Mouse (Mus musculus) midbrain, embryonic 11.5 days (tissue): ENCODE results near the gene Pate4. TPM values are rescaled to one million over a fixed set of nuclear protein-coding genes. Genes with fewer than 3 reads are reported as not detected.

Experiments
- ATAC-seq: fragments of 200-750 bp; cut with Nextera tagmentation; 2 replicates; pipeline ENCODE4 v1.8.0; 2017; ENCODE audit warnings: moderate TSS enrichment, moderate library complexity; ENCODE audit not compliant: low FRiP score
- DNase-seq: peaks from one replicate; pipeline ENCODE4 v3.0.0; 2015; ENCODE audit warnings: low spot score; ENCODE audit errors: missing footprints
- H3K27ac ChIP-seq: fragments of 300-500 bp; sonication (generic); 2 replicates; pipeline ENCODE4 v1.5.1; 2014; ENCODE audit warnings: low read depth, low read length
- H3K27me3 ChIP-seq: fragments of 300-500 bp; sonication (generic); 2 replicates; pipeline ENCODE4 v1.6.1; 2014; ENCODE audit warnings: mild to moderate bottlenecking, low read length, moderate library complexity, mixed read lengths; ENCODE audit not compliant: control insufficient read depth, insufficient read depth
- H3K36me3 ChIP-seq: fragments of 300-500 bp; sonication (generic); 2 replicates; pipeline ENCODE4 v1.6.1; 2014; ENCODE audit warnings: mild to moderate bottlenecking, low read length, moderate library complexity, mixed read lengths; ENCODE audit not compliant: control insufficient read depth, insufficient read depth
- H3K4me1 ChIP-seq: fragments of 300-500 bp; sonication (generic); 2 replicates; pipeline ENCODE4 v1.6.1; 2014; ENCODE audit warnings: low read length; ENCODE audit not compliant: control insufficient read depth, insufficient read depth
- H3K4me2 ChIP-seq: fragments of 300-500 bp; sonication (generic); 2 replicates; pipeline ENCODE4 v1.6.1; 2014; ENCODE audit warnings: mild to moderate bottlenecking, moderate library complexity
- H3K4me3 ChIP-seq: fragments of 300-500 bp; sonication (generic); 2 replicates; pipeline ENCODE4 v1.5.1; 2014; ENCODE audit warnings: low read depth, low read length
- H3K9ac ChIP-seq: fragments of 300-500 bp; sonication (generic); 2 replicates; pipeline ENCODE4 v1.6.1; 2014; ENCODE audit warnings: low read length
- H3K9me3 ChIP-seq: fragments of 300-500 bp; sonication (generic); 2 replicates; pipeline ENCODE4 v1.6.1; 2016; ENCODE audit warnings: low read length; ENCODE audit not compliant: control insufficient read depth
- WGBS: fragments of 180-500 bp; shearing (Covaris S2); extraction: QIAGEN DNeasy Blood & Tissue Kit; methylation state at CpG from one replicate; pipeline ENCODE4 v1.1.7; 2014; 5-methylcytosine and 5-hydroxymethylcytosine counted together
- polyA plus RNA-seq: library from polyadenylated mRNA; unstranded; fragments of >200 nt; fragmentation: Nextera tagmentation; extraction: Ambion mirVana; gene quantifications from 2 replicates; pipeline ENCODE4 v1.2.1, GENCODE M21; 2014

Gene Pate4
- polyA plus RNA-seq, 1 experiment from 2014 or later, result not detected

- peak; percentile 73 for DNase-seq
- H3K27ac ChIP-seq, result no peak overlapping the region; the same call in 1 of the 2 replicates
- no peaks in the 10 kb centered on the region for H3K36me3 ChIP-seq
Observed at GRCm38 (mm10) chr9:35570663-35571062, 41.1 kb downstream of the Pate4 start.

GRCm38 (mm10) chr9:35569571-35570534, 41.9 kb downstream of the Pate4 start, which contains the start of the genes Pate2 and Hyls1:
Gene Pate2, plus strand, starts transcription at chr9:35570284.
Gene Hyls1, minus strand, starts transcription at chr9:35570398.
- under 1% methylated on average over 83 of the region's 86 CpGs for WGBS
- H3K4me1 ChIP-seq, result peaks cover 9% of the 10 kb centered on the region
- peak; percentile 97 for ATAC-seq
- DNase-seq, result peak; percentile 99
- H3K27me3 ChIP-seq, result peaks cover 6% of the 10 kb centered on the region; the same call in 1 of the 2 replicates
- H3K4me2 ChIP-seq, result peak within 1 kb of the TSS; percentile 70
- peak within 1 kb of the TSS; percentile 87 for H3K27ac ChIP-seq
- peak within 1 kb of the TSS; percentile 77 for H3K4me3 ChIP-seq
- H3K36me3 ChIP-seq, result peaks cover 6% of the 10 kb centered on the region; the same call in 1 of the 2 replicates
- H3K9me3 ChIP-seq, result no peaks in the 10 kb centered on the region
- H3K9ac ChIP-seq, result peak within 1 kb of the TSS; percentile 82

More at GRCm38 (mm10) chr9:35570663-35571062, 41.1 kb downstream of the Pate4 start:
- ATAC-seq, result peak; percentile 26
- H3K4me3 ChIP-seq, result peak overlapping the region; percentile 77
- H3K27me3 ChIP-seq, result peaks cover 6% of the 10 kb centered on the region; the same call in 1 of the 2 replicates
- peak overlapping the region; percentile 47 for H3K4me2 ChIP-seq
- no peaks in the 10 kb centered on the region for H3K9me3 ChIP-seq
- 8% methylated on average over 5 of the region's 5 CpGs for WGBS
- peaks cover 9% of the 10 kb centered on the region for H3K4me1 ChIP-seq
- peak overlapping the region; percentile 82 for H3K9ac ChIP-seq

GRCm38 (mm10) chr9:35567995-35568394, 43.7 kb downstream of the Pate4 start:
- Histone ChIP-seq H3K36me3 (peaks cover 6% of the 10 kb centered on the region; the same call in 1 of the 2 replicates), H3K9ac (no peak overlapping the region), H3K27me3 (no peaks in the 10 kb centered on the region), H3K27ac (no peak overlapping the region), H3K4me1 (peaks cover 9% of the 10 kb centered on the region), H3K4me3 (no peak overlapping the region), H3K4me2 (no peak overlapping the region), H3K9me3 (no peaks in the 10 kb centered on the region)
- WGBS, result 87% methylated on average over 3 of the region's 3 CpGs
- DNase-seq (peak; percentile 61), ATAC-seq (no peak)

- Histone ChIP-seq H3K36me3 (peaks cover 14% of the 10 kb centered on the region; the same call in 1 of the 2 replicates), H3K9me3 (no peaks in the 10 kb centered on the region), H3K4me1 (peaks cover 8% of the 10 kb centered on the region), H3K27me3 (no peaks in the 10 kb centered on the region), H3K27ac (no peak overlapping the region), H3K9ac (no peak overlapping the region), H3K4me2 (no peak overlapping the region), H3K4me3 (no peak overlapping the region)
- WGBS, result 92% methylated on average over 5 of the region's 5 CpGs
- DNase-seq (no peak), ATAC-seq (no peak)
Observed at GRCm38 (mm10) chr9:35564536-35565240, 47.1 kb downstream of the Pate4 start.

GRCm38 (mm10) chr9:35561583-35561982, 50.2 kb downstream of the Pate4 start:
- H3K4me3 ChIP-seq, result no peak overlapping the region
- H3K27me3 ChIP-seq, result peaks cover 6% of the 10 kb centered on the region; the same call in 1 of the 2 replicates
- H3K9me3 ChIP-seq, result no peaks in the 10 kb centered on the region
- no peak overlapping the region for H3K27ac ChIP-seq
- ATAC-seq (no peak), DNase-seq (peak; percentile 44)
- peaks cover 7% of the 10 kb centered on the region; the same call in 1 of the 2 replicates for H3K4me1 ChIP-seq
- H3K36me3 ChIP-seq, result peaks cover 14% of the 10 kb centered on the region; the same call in 1 of the 2 replicates
- no peak overlapping the region for H3K9ac ChIP-seq
- 88% methylated on average over 6 of the region's 6 CpGs for WGBS
- H3K4me2 ChIP-seq, result no peak overlapping the region

- H3K27ac ChIP-seq, result no peak overlapping the region
- no peak for ATAC-seq
- H3K36me3 ChIP-seq, result peaks cover 14% of the 10 kb centered on the region; the same call in 1 of the 2 replicates
- no peak overlapping the region for H3K9ac ChIP-seq
- H3K4me3 ChIP-seq, result no peak overlapping the region
- H3K27me3 ChIP-seq, result peaks cover 6% of the 10 kb centered on the region; the same call in 1 of the 2 replicates
- H3K4me2 ChIP-seq, result no peak overlapping the region
- peaks cover 7% of the 10 kb centered on the region; the same call in 1 of the 2 replicates for H3K4me1 ChIP-seq
- peak; percentile 69 for DNase-seq
- 95% methylated on average over 11 of the region's 11 CpGs for WGBS
- no peaks in the 10 kb centered on the region for H3K9me3 ChIP-seq
Observed at GRCm38 (mm10) chr9:35561076-35561475, 50.7 kb downstream of the Pate4 start.

- Histone ChIP-seq H3K4me1 (peaks cover 7% of the 10 kb centered on the region; the same call in 1 of the 2 replicates), H3K27me3 (peaks cover 6% of the 10 kb centered on the region; the same call in 1 of the 2 replicates), H3K4me3 (peak overlapping the region; percentile 68), H3K9ac (peak overlapping the region; percentile 75), H3K36me3 (peaks cover 8% of the 10 kb centered on the region; the same call in 1 of the 2 replicates), H3K4me2 (peak overlapping the region; percentile 89), H3K9me3 (no peaks in the 10 kb centered on the region), H3K27ac (no peak overlapping the region)
- ATAC-seq (peak; percentile 90), DNase-seq (peak; percentile 97)
- WGBS, result 2% methylated on average over 31 of the region's 31 CpGs
Observed at GRCm38 (mm10) chr9:35559009-35559890, 52.5 kb downstream of the Pate4 start.
